Mouse (Mus musculus) midbrain, embryonic 16.5 days (tissue): ENCODE results near the gene Cop1. TPM values are rescaled to one million over a fixed set of nuclear protein-coding genes. Genes with fewer than 3 reads are reported as not detected.

Experiments
- ATAC-seq: fragments of 200-750 bp; cut with Nextera tagmentation; 2 replicates; pipeline ENCODE4 v1.8.0; 2017; ENCODE audit warnings: moderate TSS enrichment
- H3K27ac ChIP-seq: fragments of 300-500 bp; sonication (generic); 2 replicates; pipeline ENCODE4 v1.5.1; 2014; ENCODE audit warnings: mild to moderate bottlenecking, low read length, mixed read lengths
- H3K27me3 ChIP-seq: fragments of 300-500 bp; sonication (generic); 2 replicates; pipeline ENCODE4 v1.6.1; 2014; ENCODE audit warnings: low read depth, low read length, mixed read lengths; ENCODE audit not compliant: control insufficient read depth, insufficient read depth
- H3K36me3 ChIP-seq: fragments of 300-500 bp; sonication (generic); 2 replicates; pipeline ENCODE4 v1.6.1; 2014; ENCODE audit warnings: mild to moderate bottlenecking, low read length, moderate library complexity, mixed read lengths; ENCODE audit not compliant: control insufficient read depth, insufficient read depth
- H3K4me1 ChIP-seq: fragments of 300-500 bp; sonication (generic); 2 replicates; pipeline ENCODE4 v1.6.1; 2014; ENCODE audit warnings: mild to moderate bottlenecking, low read length, mixed read lengths; ENCODE audit not compliant: control insufficient read depth, insufficient read depth
- H3K4me2 ChIP-seq: fragments of 300-500 bp; sonication (generic); 2 replicates; pipeline ENCODE4 v1.6.1; 2014; ENCODE audit warnings: mild to moderate bottlenecking, low read length, mixed read lengths
- H3K4me3 ChIP-seq: fragments of 300-500 bp; sonication (generic); 2 replicates; pipeline ENCODE4 v1.5.1; 2014; ENCODE audit warnings: low read depth, mild to moderate bottlenecking, low read length, moderate library complexity, mixed read lengths
- H3K9ac ChIP-seq: fragments of 300-500 bp; sonication (generic); 2 replicates; pipeline ENCODE4 v1.6.1; 2014; ENCODE audit warnings: low read depth, low read length, mixed read lengths
- H3K9me3 ChIP-seq: fragments of 300-500 bp; sonication (generic); replicated peaks from 2 replicates; pipeline ENCODE4 v1.6.1; 2014; ENCODE audit warnings: mild to moderate bottlenecking, low read length, mixed read lengths; ENCODE audit not compliant: control insufficient read depth, poor library complexity, severe bottlenecking
- WGBS: fragments of 180-500 bp; shearing (Covaris S2); extraction: QIAGEN DNeasy Blood & Tissue Kit; methylation state at CpG from one replicate; pipeline ENCODE4 v1.1.7; 2014; 5-methylcytosine and 5-hydroxymethylcytosine counted together
- microRNA-seq: library from miRNA; unstranded; fragments of <30 nt; microRNA quantifications from one replicate; pipeline ENCODE4, GENCODE M21; 2017
- polyA plus RNA-seq: library from polyadenylated mRNA; unstranded; fragments of >200 nt; fragmentation: Nextera tagmentation; extraction: Ambion mirVana; gene quantifications from 2 replicates; pipeline ENCODE4 v1.2.1, GENCODE M21; 2015

Cop1 gene
- polyA plus RNA-seq, 1 experiment from 2014 or later = 14.0 TPM

GRCm38 (mm10) chr1:159388565-159389024 lies 156.5 kb downstream of the Cop1 start:
- Histone ChIP-seq H3K4me1 (no peaks in the 10 kb centered on the region), H3K4me3 (no peak overlapping the region), H3K4me2 (no peak overlapping the region), H3K27ac (no peak overlapping the region), H3K9me3 (no peaks in the 10 kb centered on the region), H3K9ac (no peak overlapping the region), H3K36me3 (no peaks in the 10 kb centered on the region), H3K27me3 (no peaks in the 10 kb centered on the region)
- 66% methylated on average over 13 of the region's 13 CpGs for WGBS
- ATAC-seq = peak; percentile 47; the same call in 1 of the 2 replicates

- ATAC-seq = peak; percentile 19; the same call in 1 of the 2 replicates
- H3K36me3 ChIP-seq = no peaks in the 10 kb centered on the region
- H3K9ac ChIP-seq = no peak overlapping the region
- no peaks in the 10 kb centered on the region for H3K4me1 ChIP-seq
- H3K4me2 ChIP-seq = no peak overlapping the region
- no peak overlapping the region for H3K4me3 ChIP-seq
- no peaks in the 10 kb centered on the region for H3K9me3 ChIP-seq
- H3K27me3 ChIP-seq = no peaks in the 10 kb centered on the region
- no peak overlapping the region for H3K27ac ChIP-seq
- 22% methylated on average over 14 of the region's 14 CpGs for WGBS
Measured at GRCm38 (mm10) chr1:159390049-159390448, 157.9 kb downstream of the Cop1 start.

GRCm38 (mm10) chr1:159392667-159393066 lies 160.5 kb downstream of the Cop1 start:
- Histone ChIP-seq H3K27ac (no peak overlapping the region), H3K4me1 (no peaks in the 10 kb centered on the region; the same call in 1 of the 2 replicates), H3K9me3 (no peaks in the 10 kb centered on the region), H3K4me2 (no peak overlapping the region), H3K36me3 (no peaks in the 10 kb centered on the region), H3K4me3 (no peak overlapping the region), H3K9ac (no peak overlapping the region), H3K27me3 (no peaks in the 10 kb centered on the region)
- 71% methylated on average over 8 of the region's 8 CpGs for WGBS
- ATAC-seq = no peak

- H3K9me3 ChIP-seq = no peaks in the 10 kb centered on the region
- no peak overlapping the region for H3K4me2 ChIP-seq
- H3K4me3 ChIP-seq = no peak overlapping the region
- no peaks in the 10 kb centered on the region; the same call in 1 of the 2 replicates for H3K4me1 ChIP-seq
- H3K27ac ChIP-seq = no peak overlapping the region
- no peak for ATAC-seq
- H3K36me3 ChIP-seq = no peaks in the 10 kb centered on the region
- WGBS = 35% methylated on average over 6 of the region's 6 CpGs
- H3K9ac ChIP-seq = no peak overlapping the region
- H3K27me3 ChIP-seq = no peaks in the 10 kb centered on the region
Measured at GRCm38 (mm10) chr1:159393070-159393699, 161.1 kb downstream of the Cop1 start.

- no peaks in the 10 kb centered on the region for H3K36me3 ChIP-seq
- H3K4me2 ChIP-seq = no peak overlapping the region
- WGBS = 50% methylated on average over 1 of the region's 1 CpGs
- H3K9ac ChIP-seq = no peak overlapping the region
- ATAC-seq = no peak
- H3K9me3 ChIP-seq = no peaks in the 10 kb centered on the region
- H3K4me1 ChIP-seq = no peaks in the 10 kb centered on the region; the same call in 1 of the 2 replicates
- H3K4me3 ChIP-seq = no peak overlapping the region
- H3K27me3 ChIP-seq = no peaks in the 10 kb centered on the region
- no peak overlapping the region for H3K27ac ChIP-seq
Measured at GRCm38 (mm10) chr1:159393931-159394330, 161.8 kb downstream of the Cop1 start.

GRCm38 (mm10) chr1:159396515-159396914 lies 164.4 kb downstream of the Cop1 start:
- ATAC-seq = peak; percentile 66

More at GRCm38 (mm10) chr1:159396515-159396914, 164.4 kb downstream of the Cop1 start:
- H3K9me3 ChIP-seq = no peaks in the 10 kb centered on the region
- H3K36me3 ChIP-seq = no peaks in the 10 kb centered on the region
- H3K27me3 ChIP-seq = no peaks in the 10 kb centered on the region
- H3K4me1 ChIP-seq = no peaks in the 10 kb centered on the region; the same call in 1 of the 2 replicates
- H3K27ac ChIP-seq = no peak overlapping the region
- no peak overlapping the region; the same call in 1 of the 2 replicates for H3K4me3 ChIP-seq
- H3K9ac ChIP-seq = no peak overlapping the region
- 7% methylated on average over 9 of the region's 9 CpGs for WGBS
- peak overlapping the region; percentile 60 for H3K4me2 ChIP-seq

Small RNA genes lying within 50 kb of the gene (microRNA-seq; reads per million reads assigned to microRNA genes)
- 79.7 reads per million, percentile 52 among the genes with 10 or more reads in this experiment for gene Mir1843b
